Mouse (Mus musculus) liver, adult 2 months (tissue): ENCODE data around the gene Sfi1.

Experiments used
- CTCF ChIP-seq: fragments of 200-500 bp; IDR thresholded peaks from 2 replicates; pipeline ENCODE4 v1.5.1; 2011; ENCODE audit warnings: low read depth, low read length, control low read depth
- POLR2A ChIP-seq: fragments of 200-500 bp; IDR thresholded peaks from 2 replicates; pipeline ENCODE4 v1.6.1; 2011; ENCODE audit warnings: low read length, control low read depth; ENCODE audit not compliant: insufficient read depth; ENCODE audit errors: extremely low read depth

GRCm38 (mm10) chr11:3233704-3234103 lies 40.4 kb upstream of the Sfi1 start:
- no peak for TF ChIP-seq POLR2A
- TF ChIP-seq CTCF = no peak
